Mouse (Mus musculus): ENCODE results near the gene Psmg4.

Gene Psmg4

DNA sequence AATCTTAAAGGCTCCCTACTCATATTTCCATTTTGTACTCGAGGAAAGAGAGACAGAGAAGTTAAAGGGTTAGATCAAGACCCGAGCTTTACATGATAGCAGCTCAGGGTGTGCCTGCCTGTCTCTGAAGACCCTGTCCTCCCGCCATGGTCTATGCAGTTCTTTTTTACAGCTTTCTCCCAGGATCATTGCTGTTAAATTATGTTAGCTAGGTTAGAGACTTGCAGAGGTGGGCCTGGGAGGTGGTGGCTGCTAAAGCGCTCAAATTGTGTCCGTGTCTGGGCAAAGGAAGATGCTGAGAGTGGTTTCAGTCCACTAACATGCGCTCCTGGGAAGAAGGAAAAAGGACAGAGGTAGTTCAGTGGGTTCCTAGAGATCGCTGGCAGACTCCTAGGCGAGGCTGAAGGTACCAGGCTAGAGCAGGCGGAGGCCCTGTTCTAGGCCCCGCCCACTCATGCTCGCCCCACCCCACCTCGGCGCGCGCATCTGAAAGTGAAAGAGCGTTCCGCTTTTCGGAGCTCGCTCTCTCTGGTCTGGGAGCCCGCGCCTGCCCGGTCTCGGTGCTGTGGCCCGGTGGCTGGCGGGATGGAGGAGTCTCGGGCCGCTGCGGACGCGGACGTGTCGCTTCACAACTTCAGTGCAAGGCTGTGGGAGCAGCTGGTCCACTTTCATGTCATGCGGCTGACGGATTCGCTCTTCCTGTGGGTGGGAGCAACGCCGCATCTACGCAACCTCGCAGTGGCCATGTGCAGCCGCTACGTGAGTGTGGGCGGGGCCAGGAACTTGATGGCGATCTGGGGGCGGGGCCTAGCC, at the start of gene Psmg4:
Gene Psmg4, plus strand, starts transcription at position 474 of the 813 bp plus-strand sequence.
- DNase-seq (ENCODE audit: low spot score in 2 of 2), result peak; percentile 89 to 97

DNA sequence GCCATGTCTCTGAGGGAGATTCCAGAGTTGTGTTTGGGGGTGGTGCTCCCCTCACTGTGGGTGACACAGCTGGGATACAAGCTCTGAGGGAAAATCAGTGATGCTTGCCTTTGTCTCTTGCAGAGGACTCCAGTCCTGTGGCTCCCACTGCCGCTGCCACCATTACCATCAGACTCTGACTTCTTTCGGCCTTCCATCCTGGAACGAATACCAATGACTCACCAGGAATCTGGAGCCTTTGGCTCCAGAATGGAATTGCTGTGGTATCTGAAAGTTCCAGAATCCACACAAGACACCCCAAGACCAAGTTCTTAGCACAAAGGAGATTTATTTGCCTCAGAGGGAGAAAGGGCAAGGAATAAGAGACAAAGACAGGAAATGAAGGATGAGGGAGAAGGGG, 49.7 kb upstream of the Psmg4 start:
- no peak for DNase-seq (ENCODE audit: low spot score in 2 of 2)

- DNase-seq (ENCODE audit: low spot score in 2 of 2), result no peak
These were observed 48.1 kb upstream of the Psmg4 start for GRCm38 (mm10) chr13:34114654-34115053.

- no peak for DNase-seq (ENCODE audit: low spot score in 2 of 2)
These were observed 46.3 kb upstream of the Psmg4 start for GRCm38 (mm10) chr13:34116508-34116907.

- no peak for DNase-seq (ENCODE audit: low spot score in 2 of 2)
These were observed 43.9 kb upstream of the Psmg4 start for GRCm38 (mm10) chr13:34118816-34119215.

DNA sequence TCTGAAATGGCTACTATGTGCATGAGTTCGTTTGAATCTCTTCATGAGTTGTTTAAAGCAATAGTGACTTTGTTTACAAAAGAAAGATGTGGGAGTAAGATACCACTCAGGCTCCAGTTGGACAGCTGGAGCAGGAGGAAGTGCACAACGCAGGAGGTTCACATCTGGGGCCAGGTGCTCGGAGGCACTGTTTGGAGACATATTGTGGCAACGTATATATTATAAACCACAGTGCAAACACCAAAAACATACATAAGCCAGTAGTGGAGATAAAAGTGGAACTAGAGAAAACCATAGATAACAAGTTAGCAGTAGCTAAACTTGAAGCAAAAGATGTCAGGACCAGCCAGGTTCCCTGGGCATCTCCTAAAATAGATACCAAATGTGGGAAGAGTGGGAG, 43.4 kb upstream of the Psmg4 start:
- DNase-seq (ENCODE audit: low spot score in 2 of 2), result no peak

GRCm38 (mm10) chr13:34120536-34120935, 42.2 kb upstream of the Psmg4 start:
- no peak for DNase-seq (ENCODE audit: low spot score in 2 of 2)

- no peak for DNase-seq (ENCODE audit: low spot score in 2 of 2)
These were observed 37.1 kb upstream of the Psmg4 start for GRCm38 (mm10) chr13:34125711-34126110.

GRCm38 (mm10) chr13:34128276-34129114, 34.3 kb upstream of the Psmg4 start:
- no peak for DNase-seq (ENCODE audit: low spot score in 2 of 2)

DNA sequence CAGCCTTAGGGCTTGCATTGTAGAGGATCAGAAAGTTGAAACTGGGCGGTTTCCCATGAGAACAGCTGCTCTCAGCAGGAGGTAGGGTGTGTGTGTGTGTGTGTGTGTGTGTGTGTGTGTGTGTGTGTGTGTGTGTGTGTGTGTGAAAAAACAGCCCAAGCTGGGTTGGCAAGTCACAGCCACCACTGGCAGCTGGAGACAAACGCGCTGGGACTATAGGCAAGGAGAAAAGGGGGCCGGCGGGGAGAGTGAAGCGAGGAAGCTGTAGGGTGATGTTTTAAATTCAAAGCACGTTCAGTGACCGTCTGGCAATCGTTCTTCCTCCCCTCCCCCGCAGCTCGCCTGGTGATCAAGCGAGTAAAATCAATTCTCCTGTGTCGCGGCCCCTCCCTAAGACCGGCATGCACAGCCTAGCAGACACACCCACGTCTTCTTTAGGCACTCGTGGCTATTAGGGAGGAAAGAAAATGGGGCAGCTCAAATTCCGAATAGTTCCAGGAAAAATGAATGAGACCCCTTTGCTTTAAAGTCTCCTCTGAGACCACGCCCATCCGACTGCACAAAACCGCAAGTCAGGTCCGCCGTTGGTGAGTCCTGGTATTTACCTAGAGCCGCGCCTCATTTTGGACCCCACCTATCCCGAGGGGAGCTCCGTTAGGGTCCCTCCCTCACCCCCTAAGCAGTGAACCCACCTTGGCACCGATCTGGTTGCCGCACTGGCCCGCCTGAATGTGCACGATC, 33.1 kb upstream of the Psmg4 start:
- DNase-seq (ENCODE audit: low spot score in 2 of 2), result peak in 1 of 2 experiments; percentile 38

DNA sequence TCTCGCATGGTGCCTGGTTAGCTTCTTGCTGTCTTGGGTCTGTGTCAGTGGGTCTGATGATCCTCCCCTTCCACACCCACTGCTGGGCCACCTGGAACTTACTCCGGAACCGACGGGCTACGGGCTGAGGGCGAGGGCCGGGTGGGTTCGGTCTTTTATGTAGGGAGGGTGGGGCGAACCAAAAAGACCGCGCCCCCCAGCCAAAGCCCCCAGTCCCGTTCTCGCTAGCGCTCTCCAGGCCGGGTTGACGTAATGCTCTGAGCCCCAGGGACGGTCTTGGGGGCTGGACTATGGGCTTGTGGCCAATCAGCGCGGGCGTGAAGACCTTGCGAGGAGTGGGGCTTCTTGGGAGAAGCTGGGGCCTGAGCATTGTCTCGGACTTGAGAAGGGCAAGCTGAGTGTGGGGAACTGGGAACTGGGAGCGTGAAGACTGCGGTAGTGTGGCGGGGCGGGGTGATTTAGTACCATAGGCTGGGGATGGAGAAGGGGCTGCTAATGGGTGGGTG, 32.5 kb upstream of the Psmg4 start, which contains the start of gene Tubb2b:
Gene Tubb2b, minus strand, starts transcription at position 241 of the 506 bp plus-strand sequence.
- no peak for DNase-seq (ENCODE audit: low spot score in 2 of 2)

DNA sequence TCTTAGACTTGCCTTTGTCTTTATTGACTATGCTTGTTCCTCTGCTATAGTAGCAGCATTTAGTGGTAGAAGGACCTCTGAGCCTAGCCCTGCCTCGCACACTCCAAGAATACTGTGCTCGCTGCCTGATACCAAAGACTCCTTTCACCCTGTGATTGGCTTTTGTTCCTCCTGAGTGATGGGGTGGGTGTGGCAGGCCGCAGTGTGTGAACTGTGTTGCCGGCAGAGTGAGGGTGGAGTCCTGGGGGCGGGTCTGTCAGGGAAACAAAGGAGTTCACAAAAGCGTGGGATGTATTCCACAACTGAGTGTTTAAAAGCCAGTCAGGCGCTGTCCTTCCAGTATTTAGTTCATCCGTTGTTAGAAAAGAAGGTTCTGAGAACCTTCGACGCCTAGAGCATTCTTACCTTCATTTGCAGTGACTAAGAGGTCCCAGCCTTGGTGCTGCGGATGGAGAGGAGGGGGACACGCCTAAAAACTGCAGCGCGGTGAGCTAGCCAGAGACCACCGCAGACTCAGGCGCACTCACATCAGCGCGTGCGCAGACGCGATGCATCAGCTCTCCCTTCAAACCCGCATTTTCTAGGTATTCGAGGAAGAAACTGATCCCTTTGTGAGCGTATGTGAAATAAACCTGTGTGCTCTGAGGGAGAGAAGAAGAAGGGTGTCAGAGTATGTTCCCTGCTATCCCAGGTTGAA, 31.6 kb upstream of the Psmg4 start:
- no peak for DNase-seq (ENCODE audit: low spot score in 2 of 2)

- no peak for DNase-seq (ENCODE audit: low spot score in 2 of 2)
These were observed 31.1 kb upstream of the Psmg4 start for GRCm38 (mm10) chr13:34131708-34132060.

GRCm38 (mm10) chr13:34132299-34132698, 30.5 kb upstream of the Psmg4 start:
- no peak for DNase-seq (ENCODE audit: low spot score in 2 of 2)

DNA sequence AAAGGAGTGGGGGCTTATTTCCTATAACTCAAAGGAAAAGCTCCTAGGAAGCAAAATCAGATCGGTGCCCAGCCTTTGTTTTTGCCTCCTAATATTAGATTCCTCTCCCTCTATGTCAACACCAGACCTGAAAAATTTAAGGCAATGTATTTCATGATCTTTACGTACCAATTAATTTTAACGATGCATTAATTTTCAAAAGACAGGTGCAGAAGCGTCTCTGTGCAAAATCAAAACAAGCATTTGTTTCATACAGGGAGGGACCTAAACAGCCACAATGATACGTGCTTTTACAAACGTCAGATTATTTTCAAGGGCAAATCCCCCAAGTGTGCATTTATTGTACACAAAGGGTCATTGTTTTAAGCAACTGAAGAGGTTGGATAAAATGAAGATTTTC, 29.9 kb upstream of the Psmg4 start:
- DNase-seq (ENCODE audit: low spot score in 2 of 2), result no peak

DNA sequence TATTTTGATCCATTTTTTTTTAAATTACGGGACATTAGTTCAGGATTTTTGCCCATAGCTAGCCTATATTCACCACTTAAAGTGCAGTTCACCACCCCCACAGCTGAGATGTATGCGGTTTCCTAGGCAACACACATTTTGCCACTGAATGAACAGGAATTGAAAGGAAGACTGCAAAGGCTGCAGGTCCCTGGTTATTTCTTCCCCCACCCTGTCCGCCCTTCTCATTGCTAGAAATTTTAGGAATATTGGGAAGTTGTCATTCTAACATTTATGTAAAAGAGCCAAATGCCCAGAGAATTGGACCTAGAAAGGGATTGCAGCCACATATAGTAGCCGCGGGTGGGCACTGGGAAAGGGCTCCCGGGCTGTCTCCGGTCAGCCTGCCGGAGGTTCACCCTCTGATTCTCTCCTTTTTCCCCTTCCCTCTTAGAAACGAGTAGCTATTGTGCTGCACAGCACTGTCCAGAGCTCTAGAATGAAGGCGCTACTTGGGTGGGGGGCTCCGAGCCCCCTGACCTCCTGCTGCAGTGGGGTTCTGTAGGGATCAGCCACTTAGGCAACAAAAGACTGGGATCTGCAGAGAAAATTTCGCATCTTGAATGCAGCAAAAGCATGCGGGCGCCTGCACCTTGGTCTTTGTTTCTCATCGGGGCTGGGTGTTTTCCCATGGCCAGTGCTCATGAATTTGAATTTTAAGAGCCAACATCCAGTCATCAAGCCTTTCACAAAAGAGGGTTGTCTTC, 29.3 kb upstream of the Psmg4 start:
- no peak for DNase-seq (ENCODE audit: low spot score in 2 of 2)

- DNase-seq (ENCODE audit: low spot score in 2 of 2), result no peak
These were observed 28.5 kb upstream of the Psmg4 start for GRCm38 (mm10) chr13:34134276-34134675.

DNA sequence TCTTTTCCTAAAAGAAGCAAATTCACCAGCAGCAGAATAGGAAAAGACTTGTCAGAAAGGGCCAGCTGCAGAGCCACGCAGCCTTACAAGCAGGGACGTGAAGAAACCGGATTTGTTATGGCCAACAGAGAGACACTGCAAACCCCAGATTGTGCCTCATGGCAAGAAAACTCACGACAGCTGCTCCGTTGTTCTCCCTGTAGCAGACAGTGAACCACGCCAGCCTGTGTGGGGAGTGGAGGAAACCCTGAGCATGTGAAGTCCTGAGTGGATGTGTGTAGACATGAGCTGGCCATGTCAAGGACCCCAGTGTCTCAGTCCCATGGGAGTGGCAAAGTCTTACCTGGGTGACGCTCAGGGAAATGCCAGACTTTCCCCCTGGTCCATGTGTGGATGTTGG, 26.2 kb upstream of the Psmg4 start:
- no peak for DNase-seq (ENCODE audit: low spot score in 2 of 2)

DNA sequence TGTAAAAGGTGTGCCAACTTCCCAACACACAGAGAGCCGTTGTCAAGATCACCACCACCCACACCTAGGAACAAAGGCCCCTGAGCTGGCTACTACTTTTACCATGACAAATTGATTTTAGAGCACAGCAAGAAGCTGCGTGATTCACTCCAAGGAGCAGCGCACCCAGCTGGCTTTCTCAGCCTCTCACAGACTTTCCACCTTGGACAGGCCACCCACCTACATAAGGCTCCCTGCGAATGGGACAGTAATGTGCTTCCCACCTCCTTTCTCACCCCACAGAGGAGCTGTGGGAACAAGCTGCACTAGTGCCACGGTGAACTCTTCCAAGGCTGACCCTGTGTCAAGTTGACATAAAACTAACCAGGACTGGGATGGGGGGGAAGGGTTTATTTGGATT, 19.4 kb upstream of the Psmg4 start:
- no peak for DNase-seq (ENCODE audit: low spot score in 2 of 2)

DNA sequence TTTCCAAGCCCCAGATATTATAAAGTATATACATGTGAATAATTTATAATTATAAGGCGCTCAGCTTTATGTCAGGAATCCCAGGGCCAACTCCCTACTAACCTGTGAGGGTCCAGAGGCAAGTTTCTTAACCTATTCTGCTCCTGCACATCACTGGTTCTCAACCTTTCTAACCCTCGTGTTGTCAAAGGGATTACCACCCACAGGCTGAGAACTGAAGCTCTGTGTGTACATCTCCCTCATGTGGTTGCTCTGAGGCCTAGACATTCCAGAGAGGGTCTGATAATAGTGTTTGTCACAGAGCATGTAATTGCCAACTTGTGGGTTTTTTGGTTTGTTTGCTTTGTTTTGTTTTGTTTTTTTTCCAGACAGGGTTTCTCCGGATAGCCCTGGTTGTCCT, 15.8 kb upstream of the Psmg4 start:
- DNase-seq (ENCODE audit: low spot score in 2 of 2), result no peak

DNA sequence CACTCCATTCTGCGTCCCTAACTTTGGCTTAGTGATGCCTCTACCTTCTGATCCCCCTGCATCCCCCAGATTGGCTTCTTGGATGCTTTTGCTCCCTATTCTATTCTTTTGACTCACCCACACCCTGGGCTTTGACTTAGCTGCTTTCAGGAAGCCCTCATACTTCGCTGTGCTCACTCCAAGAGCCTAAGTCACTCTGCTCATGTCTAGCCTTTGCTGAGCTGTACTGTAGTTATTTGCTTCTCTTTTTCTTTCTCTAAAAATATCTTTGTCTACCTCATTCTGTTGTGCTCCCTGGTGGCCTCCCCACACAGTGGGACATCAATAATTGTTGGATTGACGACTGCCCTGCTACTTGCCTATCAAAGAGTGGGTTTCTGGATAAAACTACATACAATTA, 14.6 kb upstream of the Psmg4 start:
- no peak for DNase-seq (ENCODE audit: low spot score in 2 of 2)
